Mouse (Mus musculus): ENCODE measurements at regions not wholly inside any gene's neighbourhood (a gene's known extent, or its start where the extent isn't known, plus 50 kb on each side); places are given as distances from the start of the nearest gene placed in this dataset.
A peak's percentile ranks its signal among the peaks of the same experiment; 100 is the strongest.

DNA sequence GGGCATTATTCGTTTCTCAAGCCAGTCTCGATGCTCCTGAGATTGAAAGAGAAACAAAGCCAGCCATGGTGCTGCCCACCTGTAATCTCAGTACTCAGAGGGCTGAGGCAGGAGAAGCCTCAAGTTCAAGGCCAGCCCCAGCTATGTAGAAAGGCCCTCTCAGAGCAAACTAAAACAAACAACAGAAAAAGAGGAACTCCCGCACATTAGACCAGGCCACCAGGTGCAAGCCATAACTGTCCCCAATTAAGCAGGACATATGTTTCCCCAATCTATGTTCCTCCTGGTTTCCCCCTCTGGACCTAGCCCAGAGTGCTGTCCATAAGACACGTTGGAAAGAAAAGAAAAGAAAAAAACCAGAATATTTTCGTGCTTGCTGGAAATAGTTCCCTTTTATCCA lies 142.5 kb downstream of the Cdc5l start:
- no peak for DNase-seq (ENCODE audit: low read depth, low spot score)

DNA sequence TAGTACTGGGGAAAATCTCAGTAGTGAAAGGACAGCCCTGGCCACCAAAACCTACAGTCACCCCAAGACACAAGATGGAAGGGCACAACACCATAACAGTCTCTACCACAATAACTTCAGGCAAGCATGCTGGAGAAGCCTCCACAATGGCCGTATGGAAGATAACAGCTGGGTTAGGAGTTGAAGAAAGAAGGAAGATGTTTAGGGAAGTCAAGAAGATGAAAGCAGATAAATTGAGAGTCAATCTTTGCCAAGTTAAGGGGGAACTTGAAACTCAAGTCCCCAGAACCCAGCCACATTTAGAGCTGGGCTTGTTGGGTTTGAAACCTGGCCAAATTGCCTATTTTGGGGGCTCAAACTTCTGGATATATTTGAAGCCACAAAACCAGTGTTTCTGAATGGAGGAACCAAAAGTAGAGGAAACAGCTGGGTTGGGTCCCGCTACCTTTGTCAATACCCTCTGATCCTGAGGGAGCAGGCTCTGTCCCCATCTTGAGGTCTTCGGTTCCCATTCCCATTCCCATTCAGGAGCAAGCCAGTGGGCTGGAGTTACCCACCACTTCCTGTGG lies 147.8 kb downstream of the Cdc5l start:
- DNase-seq (ENCODE audit: low read depth, low spot score) = no peak

DNA sequence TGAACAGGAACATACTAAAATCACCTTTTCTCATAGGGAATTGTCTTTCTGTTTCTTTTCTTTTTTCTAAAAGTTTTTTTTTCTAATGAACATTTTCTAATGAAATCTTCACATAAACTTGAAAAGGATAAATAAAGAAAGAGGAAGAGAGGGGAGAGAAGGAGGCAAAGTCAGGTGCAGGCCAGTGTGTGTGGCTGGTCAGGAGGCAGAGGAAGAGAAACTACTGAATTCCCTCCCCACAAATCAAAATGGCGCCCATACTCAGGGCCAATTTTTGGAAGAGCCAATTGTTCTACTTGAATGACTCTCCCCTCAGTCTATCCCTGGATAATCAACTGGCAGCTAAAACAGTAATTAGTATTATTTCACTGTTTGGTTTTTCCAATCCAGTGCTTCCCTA lies 152.0 kb downstream of the Cdc5l start:
- no peak for DNase-seq (ENCODE audit: low read depth, low spot score)

DNA sequence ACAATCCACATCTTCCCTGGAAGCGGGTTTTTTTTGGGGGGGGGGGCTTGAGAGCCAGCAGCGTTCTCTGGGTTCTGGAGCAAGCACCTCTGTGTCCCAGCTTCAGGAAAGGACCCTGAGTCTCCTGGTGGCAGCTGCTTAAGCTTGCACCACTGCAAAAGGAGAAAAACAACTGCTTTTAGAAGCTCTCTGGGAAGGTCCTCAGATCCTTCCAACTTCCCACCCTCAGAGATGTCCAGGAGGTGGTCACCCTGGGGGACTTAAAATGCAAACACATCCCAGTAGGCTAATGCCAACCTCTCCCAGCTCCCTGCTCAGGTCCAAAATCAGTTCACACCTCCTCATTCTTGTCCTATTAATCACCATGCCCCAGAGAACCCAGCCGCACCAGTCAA lies 153.7 kb downstream of the Cdc5l start:
- DNase-seq (ENCODE audit: low read depth, low spot score) = no peak

DNA sequence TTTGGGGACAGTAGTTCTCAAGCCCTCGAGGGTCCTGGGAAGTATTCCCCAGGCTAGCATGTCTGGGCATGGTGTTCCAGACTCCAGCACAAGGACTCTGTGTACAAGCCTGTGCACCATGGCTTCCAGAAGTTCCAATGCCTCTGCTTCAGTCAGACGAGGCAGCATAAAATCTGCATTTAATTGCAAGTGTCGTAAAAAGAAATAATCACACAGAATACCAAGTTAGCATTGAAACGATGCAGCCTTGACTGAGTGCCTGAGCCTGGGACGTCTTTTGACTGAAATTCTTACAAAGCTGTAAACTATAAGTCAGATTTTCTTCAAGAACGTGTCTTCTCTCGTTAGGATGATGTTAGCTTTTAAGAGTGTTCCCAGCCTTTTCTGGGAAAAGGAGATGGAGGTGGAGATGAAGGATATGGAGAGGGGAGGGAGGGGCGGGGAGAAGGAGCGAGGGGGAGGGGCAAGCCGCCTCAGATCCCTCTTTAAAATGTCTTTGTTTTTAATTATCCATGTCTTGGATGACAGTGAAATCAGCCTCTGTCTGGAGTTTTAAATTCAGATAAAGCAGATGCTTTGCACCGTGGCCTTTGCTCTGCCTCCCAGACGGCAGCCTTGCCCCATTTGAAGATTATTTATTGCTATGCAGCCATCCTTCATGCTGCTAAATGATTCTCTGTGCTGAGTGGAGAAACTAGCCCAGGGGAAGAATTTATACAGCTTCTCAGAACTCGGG lies 154.3 kb downstream of the Cdc5l start:
- no peak for DNase-seq (ENCODE audit: low read depth, low spot score)

DNA sequence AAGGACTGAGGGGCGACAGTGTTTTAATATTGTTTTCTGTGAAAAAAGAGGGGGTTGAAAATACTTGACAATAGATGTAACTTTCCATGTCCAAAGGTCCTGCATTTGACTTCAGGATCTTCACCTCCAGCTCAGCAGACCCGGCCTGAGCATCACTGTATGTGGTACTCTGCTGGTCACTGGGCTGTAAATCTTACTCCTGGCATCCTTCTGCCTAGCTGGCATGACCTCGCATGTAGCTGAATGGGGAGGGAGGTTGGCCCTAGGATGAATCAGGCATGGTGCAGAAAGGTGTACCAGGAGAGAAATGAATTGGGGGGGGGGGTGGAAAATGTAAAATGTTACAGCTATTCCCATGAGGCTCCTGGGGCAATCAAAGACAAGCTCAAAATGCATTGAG lies 156.0 kb downstream of the Cdc5l start:
- DNase-seq (ENCODE audit: low read depth, low spot score) = no peak

DNA sequence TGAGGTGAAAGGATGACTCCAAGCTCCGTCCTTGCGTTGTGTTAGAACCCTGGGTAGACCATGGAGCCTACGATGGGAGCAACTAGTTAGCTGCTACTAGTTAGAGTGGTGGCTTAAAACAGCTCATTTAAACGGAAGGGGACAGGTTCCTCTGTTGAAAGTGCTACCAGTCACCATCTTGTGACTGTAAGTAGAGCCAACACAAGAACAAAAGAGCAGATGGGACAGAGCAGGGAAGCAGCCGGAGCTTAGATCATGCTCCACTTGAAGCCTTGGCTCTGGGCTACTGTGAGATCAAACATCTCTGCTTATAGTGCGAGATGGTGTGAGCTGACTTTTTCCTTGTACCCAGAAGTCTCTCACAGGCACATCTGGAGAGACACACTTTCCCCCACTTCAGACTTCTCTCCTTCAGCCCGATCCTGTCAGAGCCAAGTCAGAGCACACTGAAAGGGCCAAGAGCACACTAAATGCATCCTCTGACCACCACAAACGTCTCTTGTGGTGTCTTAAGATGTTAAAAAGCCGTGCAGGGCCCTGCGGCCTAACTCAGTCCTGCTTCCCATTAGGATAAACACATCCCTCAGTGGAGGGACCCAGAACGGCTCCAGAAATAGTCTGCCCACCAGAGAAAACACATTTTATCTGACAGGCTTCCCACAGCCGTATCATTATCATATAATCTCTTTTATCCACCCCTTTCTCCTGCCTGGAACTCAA lies 156.7 kb downstream of the Cdc5l start:
- DNase-seq (ENCODE audit: low read depth, low spot score) = no peak

DNA sequence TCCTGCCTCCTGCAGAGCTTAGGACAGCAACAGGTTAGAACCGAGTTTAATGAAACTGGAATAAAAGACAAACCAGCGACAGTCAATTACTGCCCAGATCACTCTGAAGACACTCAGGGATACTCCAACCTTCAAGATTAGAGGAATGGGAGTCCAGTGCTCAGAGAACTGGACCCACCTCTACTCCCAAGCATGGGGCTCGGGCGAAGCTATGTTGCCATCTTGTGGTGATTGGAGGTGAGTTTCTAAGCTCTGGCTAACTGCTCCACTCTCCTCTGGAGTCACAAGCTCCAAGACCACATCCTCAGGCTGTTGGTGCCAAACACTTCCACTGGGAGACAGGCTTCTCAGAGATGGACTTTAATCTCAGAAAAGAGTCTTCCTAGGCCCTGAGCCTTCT lies 158.6 kb downstream of the Cdc5l start:
- DNase-seq (ENCODE audit: low read depth, low spot score) = no peak

DNA sequence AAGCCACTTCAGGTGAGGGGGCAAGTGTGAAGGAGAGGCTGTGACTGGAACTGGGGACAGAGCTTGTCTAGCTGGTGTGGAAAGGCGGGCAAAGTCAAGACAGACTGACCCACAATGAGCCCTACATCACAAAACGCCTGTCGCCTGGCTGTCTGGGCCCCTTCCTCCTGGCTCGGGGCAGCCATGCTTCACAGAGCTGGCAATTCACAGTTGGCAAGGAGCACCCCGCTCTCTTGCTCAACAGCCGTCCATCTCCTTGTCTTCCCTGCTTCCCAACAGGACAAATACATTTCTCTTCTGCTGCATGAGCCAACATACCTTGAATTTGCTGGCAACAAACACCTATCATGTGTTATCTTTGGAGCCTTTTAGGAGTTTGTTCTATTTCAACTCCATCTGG lies 166.8 kb downstream of the Cdc5l start:
- DNase-seq (ENCODE audit: low read depth, low spot score) = no peak

DNA sequence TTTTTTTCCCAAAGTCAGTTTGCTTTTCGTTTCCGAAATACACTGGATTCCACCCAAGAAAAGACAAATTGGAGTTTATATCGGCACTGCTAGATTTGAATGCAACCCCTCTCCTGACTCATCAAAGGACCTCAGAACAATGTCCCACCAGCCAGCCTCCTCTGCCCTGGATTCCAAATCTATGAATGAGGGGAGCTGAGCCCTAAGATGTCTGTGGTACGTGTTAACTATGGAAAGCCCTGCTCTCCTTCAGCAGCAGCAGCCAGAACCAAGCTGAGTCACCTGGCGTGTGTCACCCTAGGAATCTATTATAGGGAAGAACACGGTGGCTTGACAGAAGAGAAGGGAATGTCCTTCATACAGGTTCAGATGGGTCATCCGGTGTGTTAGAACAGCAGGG lies 167.9 kb downstream of the Cdc5l start:
- DNase-seq (ENCODE audit: low read depth, low spot score) = no peak

DNA sequence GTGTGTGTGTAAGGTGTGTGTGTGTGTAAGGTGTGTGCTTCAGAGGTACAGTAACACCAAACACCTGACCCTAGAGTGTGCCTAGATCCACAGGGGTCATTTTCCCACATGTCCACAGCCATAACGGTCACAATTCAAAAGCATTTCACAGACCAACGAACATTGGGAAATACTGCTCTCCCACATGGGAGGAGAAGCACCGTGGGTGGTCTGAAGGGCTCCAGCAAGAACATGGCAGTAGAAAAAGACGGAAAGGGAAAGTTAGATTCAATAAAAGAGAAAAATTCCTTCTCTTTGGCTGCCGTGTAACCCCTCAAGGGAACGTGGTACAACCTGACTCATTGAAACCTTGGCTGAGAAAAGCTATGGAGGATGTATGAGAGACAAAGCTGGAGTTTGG lies 169.1 kb downstream of the Cdc5l start:
- no peak for DNase-seq (ENCODE audit: low read depth, low spot score)

DNA sequence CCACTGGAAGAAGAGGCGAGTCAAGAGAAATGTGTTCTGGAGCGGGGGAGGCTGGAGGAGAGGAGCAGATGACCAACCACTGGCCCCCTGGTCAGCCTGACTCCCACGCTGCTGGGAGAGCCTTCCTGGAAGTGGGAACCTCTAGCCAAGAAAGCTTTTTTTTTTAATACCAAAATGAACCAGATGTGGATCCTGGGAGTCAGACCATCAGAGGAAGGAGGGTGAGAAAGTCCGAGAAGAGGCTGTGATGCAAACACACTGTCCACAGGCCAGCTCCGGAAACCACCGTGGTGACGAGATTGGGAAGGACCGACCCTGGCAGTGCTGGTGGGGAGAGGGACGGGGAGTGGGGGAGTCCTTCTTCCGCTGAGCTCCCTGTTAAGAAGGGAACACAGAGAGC lies 173.1 kb downstream of the Cdc5l start:
- no peak for DNase-seq (ENCODE audit: low read depth, low spot score)

DNA sequence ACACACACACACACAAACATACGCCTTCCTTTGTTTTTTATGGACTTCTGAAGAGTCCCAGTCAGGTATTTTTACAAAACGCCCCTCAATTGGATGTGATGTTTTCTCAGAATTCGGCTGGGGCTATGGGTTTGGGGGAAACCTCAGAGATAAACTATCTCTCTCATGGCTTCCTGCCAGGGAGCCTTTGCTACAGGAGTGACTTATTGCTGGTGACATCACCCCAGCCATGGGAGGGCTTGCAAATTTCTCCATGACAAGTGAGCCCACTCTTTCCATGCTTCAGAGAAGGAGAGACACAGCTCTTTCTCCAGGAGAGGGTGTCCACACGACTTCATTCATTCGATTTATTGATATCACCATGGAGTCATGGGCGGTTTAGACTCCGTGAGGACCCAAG lies 175.5 kb downstream of the Cdc5l start:
- DNase-seq (ENCODE audit: low read depth, low spot score) = peak; percentile 17

DNA sequence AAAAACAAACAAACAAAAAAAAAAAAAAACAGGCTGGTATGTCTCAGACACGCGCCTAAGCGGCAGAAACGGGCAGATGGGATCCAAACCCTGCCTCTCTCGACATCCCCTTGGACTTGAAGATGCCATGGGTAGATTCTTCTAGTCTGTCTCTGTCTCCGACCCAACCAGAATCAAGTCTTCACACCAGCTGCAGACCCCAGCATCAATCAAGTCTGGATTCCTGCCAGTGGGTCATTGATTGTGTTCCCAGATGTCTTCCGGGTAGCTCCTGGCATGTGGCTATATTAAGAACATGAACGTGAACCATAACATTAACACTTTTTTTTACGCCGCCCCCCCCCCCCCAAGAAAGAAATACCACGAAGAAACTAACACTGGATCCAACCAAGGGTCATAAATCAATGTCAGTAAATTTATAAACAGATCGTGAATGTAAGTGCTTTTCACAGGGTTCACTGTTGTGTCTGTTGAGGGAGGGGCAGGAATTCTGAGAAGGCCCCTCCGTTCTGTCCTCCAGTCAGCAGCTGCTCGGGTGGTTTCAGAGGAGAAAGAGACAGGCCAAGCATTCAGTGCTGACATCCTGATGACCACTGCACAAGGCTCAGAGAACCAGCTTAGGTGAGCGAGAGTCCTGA lies 180.8 kb downstream of the Cdc5l start:
- DNase-seq (ENCODE audit: low read depth, low spot score) = no peak

DNA sequence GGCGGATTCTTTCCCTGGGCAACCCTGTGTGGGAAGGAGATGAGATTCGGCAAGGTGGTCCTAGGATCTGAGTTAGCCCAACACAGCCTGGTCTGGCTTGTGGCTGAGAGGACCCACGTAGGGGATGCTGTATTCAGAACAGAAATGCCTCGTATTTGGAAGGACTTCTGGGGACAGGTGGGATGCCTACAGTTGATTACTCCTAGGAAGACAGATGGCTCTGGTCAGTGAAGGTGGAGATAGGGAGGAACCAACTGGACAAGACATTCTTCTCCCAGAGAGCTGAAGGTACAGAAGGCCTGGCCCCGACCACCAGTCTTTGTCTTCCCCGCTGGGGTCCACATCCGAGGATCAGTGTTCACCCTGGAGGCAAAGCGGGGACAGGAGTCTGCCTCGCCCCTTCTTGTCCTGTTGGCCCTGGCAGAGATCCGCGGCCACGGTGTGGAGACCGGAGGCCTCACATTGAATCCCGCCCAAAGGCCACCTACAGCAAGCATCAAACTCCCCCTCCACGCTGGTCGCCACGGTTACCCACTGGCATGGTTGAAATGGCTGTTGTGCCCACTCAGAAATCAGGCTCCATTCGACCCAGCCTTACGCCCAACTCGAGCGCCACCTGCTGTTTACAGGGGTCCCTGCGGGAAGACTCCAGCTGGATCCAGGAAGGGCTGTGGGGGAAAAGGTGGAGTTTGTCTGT lies 182.4 kb downstream of the Cdc5l start:
- peak; percentile 83 for DNase-seq (ENCODE audit: low read depth, low spot score)

DNA sequence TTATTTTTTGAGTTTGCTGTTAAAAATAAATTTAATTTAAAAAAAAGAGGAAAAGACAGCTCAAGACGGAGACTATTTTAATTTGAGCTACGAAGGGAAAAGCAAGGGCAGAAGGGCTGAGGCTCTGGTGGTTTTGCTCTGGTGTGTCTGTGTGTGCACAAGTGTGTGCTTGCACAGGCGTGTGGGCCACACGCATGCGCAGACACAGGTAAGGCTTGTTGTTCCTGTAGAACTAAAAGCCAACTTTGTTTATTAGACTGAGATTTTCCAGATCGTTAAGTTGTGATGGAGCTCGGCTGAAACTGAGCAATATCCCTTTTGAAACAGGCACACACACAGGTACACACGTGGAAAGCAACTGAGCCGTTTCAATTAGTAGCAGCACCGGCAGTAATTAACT lies 183.1 kb downstream of the Cdc5l start:
- DNase-seq (ENCODE audit: low read depth, low spot score) = peak; percentile 26

DNA sequence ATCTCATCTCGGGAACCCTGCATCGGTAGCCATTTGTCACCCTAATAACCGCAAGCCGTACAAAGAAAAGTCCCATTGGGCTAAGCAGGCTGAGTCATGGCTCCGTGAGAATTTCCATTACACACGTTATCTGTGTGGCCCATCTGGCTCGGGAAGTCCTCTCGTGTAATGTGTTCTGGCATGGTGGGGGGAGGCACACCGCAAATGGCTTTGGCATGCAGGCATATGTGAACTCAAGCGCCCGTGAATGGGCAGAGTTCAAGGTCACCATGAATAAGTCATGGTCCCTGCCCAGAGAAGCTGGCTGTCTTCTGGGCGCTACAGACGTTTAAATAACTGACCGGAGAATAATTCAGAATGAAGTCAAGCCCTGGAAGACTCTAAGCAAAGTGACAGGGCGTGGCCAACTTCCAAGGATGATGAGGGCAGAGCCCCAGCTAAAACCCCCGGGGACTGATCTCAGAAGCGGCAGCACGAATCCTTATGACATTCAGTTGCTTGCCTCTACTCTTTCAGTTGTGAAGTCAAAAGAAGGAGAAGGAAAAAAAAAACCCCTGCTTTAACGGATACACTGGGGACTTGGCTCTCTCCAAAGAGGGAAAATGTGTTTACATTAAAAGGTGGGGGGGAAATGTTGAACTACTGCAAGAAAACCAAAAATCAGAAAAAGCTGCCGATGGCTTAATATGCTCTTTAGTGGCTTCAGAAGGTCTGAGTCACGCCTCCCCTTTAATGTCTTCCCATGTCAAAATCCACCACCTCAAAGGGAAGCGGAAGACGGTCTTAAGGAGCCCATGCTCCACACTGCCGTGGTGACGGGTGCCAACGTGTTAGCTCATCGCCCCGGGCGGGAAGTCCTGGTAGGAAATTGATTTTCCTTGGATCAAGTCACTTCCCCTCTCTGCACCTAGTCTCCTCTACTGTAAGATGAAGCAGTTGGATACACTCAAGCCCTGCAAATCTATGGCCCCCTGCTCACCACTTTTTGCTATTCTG lies 186.1 kb downstream of the Cdc5l start:
- peak; percentile 7 for DNase-seq (ENCODE audit: low read depth, low spot score)

DNA sequence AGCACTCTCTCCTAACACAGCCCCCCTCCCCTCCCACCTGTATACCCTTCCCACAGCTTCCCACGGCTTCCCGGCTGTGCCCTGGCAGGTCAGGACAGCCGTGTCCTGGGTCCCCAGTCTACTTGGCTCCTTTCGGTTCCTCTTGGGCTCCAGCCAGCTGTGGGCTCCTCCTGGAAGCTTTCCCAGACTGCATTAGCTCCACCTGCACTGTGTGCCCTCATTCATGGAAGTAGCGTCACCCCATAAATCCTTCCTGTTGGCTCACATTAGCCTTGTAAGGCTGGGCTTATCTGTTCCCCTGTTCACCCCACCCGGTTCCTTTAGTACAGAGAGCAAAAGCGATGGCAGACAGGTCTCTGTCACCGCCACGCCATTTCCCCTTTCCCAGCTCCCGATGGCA lies 188.7 kb downstream of the Cdc5l start:
- no peak for DNase-seq (ENCODE audit: low read depth, low spot score)

DNA sequence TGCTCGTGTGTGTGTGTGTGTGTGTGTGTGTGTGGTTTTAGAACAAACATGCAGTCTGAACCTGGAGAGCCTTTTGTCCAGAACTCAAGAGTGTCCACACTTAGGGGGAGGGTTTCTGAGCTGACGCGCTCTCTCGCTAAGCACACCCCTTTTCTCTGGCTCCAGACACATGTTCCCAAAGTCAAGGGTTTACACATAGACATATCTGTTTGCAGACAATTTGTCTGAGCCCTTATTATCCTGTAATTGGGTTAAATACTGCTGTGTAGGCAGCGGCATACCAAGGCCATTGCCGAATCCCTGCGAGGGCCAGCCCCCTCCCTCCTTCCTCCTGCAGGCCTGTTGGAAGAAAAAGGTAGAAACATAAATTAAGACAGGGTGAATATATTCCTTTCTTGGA lies 190.4 kb downstream of the Cdc5l start:
- no peak for DNase-seq (ENCODE audit: low read depth, low spot score)

DNA sequence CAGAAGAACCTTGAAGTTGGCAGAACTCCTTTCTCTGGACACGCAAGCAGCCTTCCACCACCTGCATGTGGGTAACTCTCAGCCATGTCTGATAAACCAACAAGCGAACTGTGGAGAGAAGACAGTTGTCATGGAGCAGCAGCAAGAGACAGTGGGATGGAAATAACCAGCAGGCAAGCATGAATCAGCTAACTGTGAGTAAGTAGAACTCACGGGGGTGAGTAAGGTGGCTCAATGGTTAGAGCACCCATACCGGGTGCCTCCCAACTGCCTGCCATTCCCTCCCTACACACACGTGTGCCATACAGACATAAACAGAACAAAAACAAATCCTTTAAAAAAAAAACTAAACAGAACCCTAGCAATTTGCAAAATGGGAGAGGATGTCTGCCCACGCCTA lies 191.5 kb downstream of the Cdc5l start:
- no peak for DNase-seq (ENCODE audit: low read depth, low spot score)

Data from CD4-positive, CD25-positive, alpha-beta regulatory T cell, adult 2 months (primary cell).